Mouse (Mus musculus) spleen, postnatal 4 days (tissue): Measurements from ENCODE around the gene Bub3.
A peak's percentile ranks its signal among the peaks of the same experiment; 100 is the strongest.

Experiments used
- DNase-seq, 2 experiments: peaks; one replicate each; pipeline ENCODE4 v3.0.0; 2022; ENCODE audit warnings: low spot score in 2 of 2

Gene Bub3

GRCm38 (mm10) chr7:131559986-131560696, at the start of gene Bub3:
Gene Bub3, plus strand, starts transcription at chr7:131560222.
- peak; percentile 87 to 90 for DNase-seq

DNA sequence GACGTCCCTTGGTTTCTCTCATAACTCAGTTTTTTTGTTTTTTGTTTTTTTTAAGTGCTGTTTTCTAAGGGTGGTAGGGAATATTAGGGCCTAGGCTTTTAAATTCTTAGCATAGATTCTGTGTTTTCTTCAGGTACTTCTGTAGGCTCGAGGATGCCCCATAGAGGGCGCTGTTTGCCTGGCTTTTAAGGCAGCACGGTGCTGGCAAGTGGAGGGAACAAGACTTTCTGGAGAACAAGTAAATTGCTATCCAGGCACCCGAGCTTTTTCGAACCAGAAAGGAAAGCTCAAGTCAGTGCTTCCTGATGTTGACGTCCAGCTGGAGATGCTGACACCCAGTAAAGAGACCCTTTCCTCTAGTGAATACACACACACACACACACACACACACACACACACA, 20.0 kb upstream of the Bub3 start:
- DNase-seq, result peak; percentile 71 to 88

- DNase-seq, result peak in 1 of 2 experiments; percentile 46
These were observed 18.6 kb upstream of the Bub3 start for GRCm38 (mm10) chr7:131541184-131542114.

DNA sequence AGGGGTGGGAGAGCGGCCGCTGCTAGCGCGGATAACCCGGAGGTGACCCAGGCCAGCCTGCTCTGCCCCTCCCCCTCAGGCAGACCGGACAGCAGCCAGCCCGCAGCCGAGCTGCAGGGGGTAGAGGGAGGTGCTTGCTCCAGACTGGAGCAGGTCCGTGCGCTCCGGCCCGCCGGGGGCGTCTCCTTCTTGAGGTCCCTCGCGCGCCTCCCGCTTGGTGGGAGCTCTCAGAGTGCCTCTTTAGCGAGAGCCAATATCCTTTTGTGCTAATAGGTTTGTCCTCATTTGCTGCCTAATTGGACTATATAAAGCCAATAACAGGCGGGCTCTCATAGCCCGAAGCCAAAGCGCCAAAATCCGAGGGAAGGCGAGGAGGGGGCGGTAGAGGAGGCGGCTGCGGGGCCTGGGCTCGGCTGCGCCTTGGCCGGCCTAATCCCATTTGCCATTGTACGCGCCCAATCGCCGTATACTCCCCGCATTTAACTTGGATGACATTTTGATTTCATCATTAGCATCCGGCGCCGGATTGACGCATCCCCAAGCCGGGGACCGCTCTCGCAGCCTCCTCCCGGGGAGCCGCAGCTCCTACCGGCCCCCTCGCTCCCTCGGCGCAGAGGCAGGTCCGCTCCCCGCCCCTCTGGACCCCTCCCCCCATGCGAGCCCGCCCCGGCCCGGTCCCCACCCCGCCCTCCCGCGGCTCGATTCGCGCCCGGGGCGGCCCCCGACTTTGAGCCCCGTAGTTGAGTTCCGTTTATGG, 17.7 kb upstream of the Bub3 start, which contains the start of gene Hmx3:
Hmx3 (plus strand) TSS at position 753 of the 757 bp plus-strand sequence.
- no peak for DNase-seq

GRCm38 (mm10) chr7:131542872-131543622, 17.0 kb upstream of the Bub3 start:
- DNase-seq, result no peak

- no peak for DNase-seq
These were observed 16.2 kb upstream of the Bub3 start for GRCm38 (mm10) chr7:131543623-131544481.

DNA sequence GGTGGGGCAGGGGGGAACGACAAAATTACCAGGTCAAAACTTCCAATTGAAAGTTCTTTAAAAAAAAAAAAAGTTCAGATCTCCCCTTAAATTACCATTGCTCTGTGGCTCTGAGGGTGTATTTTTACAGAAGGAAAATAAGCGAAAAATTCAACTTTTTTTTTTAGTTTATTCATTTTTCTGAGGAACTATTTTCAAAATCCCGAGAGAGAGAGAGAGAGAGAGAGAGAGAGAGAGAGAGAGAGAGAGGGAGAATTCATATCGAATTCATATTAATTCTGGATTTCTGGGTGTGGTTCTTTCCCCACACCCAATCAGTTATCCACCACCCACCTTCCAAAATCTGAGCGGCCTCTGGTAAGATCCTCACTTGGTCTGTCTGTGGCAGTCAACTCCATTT, 15.2 kb upstream of the Bub3 start:
- DNase-seq, result no peak

DNA sequence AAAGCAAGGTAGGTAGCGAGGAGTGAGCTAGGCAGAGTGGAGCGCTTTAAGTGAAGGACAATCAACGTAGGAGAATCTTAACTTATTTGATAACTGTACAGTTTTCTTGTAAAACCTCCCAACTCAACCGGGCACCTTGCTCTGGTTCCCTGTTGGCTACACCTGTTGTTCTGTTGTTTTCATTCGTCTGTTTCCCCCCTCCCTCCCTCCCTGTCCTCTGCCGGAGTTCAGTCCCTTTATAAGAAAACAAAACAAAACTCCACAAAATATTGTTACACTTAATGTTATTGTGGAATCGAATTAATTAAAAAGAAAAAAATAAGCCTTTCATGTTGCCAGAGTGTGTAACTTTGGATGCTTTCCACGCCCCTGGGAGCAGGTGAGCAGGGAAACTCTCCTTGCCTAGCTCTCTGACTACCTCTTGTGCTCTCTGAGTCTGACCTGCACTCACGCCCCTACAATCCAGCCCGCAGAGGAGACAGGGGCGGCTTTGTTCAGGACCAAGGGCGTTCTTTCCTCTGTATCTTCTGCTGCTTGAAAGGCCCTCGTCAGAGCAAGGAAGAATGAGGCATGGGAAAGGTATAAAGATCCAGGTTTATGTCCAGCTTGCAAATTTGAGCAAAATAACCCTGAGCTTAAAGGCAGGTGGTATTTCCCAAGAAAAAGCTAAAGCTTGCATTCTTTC, 14.2 kb upstream of the Bub3 start:
- no peak for DNase-seq

DNA sequence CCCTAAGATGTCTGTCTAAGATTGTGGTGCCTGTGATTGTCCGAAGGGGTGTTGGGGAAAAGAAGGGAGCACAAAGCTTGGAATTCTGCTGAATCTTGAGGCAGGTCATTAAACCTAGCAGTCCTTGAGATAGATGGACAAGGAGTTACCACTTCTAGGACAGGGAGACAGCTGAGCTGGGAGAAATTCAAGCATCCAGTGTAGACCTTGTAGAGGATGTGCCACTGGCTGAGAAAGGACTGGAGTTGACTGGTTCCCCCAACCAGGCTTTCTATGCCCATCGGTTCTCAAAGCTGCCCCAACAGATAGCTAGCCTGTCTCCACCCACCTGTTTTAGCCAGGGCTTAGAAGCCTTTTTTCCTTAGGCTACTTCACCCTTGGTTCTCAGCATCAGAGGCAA, 13.6 kb upstream of the Bub3 start:
- DNase-seq, result no peak

DNA sequence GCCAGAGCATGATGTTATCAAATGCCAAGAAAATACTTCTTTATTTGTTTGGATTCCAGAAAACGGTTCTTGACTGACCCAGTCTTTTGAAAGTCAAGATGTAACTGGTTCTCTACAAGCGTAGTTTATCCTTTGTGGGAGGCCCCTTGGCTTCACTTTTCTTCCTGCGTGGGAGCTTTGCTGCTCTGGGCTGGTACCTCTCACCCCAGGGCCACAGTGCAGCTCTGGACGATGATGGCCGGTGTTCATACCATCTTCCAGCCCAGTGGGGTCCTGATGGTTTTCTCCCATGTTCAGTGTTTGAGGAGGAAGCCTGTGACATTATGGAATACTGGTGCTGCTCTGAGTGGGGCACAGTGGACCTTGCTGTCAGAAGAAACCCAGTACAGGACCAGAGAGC, 12.5 kb upstream of the Bub3 start:
- no peak for DNase-seq

DNA sequence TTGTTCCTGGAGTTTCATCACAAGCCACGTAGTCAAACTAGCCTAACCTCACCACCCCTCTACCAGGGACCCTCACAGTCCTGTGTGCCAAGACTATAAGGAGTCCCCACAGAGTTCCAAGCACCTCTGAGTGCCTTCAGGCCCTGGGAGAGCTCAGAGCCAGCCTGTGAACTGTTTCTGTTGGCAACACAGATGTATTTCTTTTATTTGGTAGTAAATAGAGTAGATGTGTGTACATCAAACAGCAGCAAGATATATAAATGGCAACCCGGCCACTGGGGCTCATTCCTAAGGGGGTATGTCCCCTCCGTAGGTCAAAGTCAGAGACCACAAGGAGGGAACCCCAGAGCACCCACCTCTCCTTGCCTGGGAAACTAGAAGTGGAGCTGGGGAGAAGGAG, 11.5 kb upstream of the Bub3 start, which contains the start of gene Hmx2:
Hmx2 (plus strand) TSS at position 301 of the 400 bp plus-strand sequence.
- DNase-seq, result no peak

DNA sequence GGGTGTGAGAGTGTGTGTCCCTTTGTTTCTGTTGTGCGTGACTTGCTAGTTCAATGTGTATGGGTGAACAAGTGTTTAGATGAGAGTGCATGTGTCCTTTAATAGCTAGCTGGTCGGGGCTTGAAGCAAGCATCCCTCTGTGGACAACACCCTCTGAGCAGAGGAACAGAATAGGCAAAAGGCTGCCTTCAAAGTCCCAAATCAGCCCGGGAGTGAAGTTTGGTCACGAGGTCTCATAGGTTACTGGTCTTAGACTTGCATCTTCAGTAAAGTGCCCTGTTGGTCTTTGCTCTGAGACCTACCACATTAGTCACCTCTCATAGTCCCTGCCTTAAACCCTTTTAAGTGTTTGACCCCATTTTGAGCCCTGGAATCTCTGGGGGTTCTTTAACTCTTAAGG, 8.6 kb upstream of the Bub3 start:
- DNase-seq, result peak in 1 of 2 experiments; percentile 40

- DNase-seq, result peak in 1 of 2 experiments; percentile 55
These were observed 7.9 kb upstream of the Bub3 start for GRCm38 (mm10) chr7:131551931-131552741.

DNA sequence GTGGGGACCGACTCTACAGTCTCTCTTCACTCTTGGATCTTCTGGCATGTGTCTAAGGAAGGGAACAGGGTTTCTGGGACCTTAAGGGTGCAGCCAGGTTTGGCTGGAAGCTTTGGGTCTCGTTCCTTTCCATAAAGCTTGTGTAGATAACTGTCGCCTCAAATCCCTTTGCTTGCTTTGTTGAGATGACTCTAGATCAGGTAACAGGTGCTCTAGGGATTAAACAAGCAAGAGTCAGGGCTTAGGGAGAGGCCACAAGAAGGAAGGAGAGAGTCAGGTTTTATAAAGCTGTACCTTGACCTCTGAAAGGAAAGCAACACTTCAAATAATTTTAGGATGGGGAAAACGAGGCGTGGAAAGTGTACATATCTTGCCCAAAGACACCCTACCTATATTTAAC, 7.2 kb upstream of the Bub3 start:
- no peak for DNase-seq

GRCm38 (mm10) chr7:131553771-131554175, 6.2 kb upstream of the Bub3 start:
- peak; percentile 31 to 70 for DNase-seq

DNA sequence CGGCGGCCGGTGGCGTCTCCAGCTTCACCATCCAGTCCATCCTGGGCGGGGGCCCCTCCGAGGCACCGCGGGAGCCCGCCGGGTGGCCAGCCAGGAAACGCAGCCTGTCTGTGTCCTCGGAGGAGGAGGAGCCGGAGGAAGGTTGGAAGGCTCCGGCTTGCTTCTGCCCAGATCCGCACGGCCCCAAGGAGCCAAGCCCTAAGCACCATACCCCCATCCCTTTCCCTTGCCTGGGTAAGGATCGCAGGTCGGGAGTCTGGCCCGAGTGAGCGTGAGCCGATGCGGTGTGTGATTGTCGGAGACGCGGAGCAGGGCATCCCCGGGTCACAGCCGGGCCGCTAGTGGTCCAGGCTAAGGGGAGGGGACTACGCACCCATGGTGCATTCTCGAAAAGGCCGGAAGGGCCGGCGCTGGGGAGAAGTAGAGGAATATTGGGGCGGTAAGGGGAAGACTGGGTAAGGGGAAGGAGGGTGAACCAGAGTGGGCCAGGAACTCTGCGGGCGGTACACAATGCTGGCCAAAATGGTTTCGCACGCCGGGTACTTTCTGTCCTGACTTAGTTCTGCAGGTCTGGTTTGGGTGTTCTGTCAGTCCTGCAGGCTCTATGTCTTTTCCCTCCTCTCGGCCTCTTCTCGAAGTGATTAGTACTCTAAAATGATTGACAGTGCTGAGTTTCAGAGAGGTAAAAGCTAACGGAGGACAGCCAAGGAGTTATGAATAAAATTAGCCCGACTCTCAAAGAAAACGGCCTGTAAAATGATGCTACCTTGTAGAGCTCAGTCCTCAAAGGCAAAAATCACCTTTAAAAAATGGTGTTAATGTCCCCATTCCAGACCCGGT, 5.5 kb upstream of the Bub3 start:
- peak in 1 of 2 experiments; percentile 69 for DNase-seq

DNA sequence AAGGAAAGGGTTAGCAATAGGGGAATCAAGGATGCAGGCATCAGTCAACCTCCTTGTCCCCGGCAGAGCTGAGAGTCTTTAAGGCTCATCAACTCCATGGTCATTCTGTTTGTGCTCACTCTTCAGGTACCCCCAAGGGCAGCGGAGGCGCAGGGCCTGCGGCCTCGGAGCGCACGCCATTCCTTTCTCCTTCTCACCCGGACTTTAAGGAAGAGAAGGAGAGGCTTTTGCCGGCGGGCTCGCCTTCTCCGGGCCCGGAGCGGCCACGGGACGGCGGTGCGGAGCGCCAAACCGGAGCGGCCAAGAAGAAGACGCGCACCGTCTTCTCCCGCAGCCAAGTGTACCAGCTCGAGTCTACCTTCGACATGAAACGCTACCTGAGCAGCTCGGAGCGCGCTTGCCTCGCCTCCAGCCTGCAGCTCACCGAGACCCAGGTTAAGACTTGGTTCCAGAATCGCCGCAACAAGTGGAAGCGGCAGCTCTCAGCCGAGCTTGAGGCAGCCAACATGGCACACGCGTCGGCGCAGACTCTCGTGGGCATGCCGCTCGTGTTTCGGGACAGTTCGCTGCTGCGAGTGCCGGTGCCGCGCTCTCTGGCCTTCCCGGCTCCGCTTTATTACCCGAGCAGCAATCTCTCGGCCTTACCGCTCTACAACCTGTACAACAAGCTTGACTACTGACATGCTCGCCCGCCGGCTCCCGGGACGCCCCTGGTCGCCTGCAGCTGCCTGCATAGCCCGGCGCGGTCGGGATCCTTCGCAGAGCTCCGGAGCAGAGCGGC, 4.5 kb upstream of the Bub3 start:
- DNase-seq, result peak in 1 of 2 experiments; percentile 67
